Mouse (Mus musculus): ENCODE data around the gene Hist1h4d.
"Not testable (repeated sequence)": the region's sequence is repeated elsewhere in the genome, so short reads cannot be mapped to it uniquely, and the experiment has no call there.

Gene Hist1h4d

GRCm38 (mm10) chr13:23551146-23551834, 30.1 kb upstream of the Hist1h4d start, which contains the start of gene Hist1h4f:
Gene Hist1h4f (minus strand): TSS chr13:23551648.
- DNase-seq (ENCODE audit: extremely low spot score, low read depth, low spot score): not testable (repeated sequence)

- DNase-seq (ENCODE audit: extremely low spot score, low read depth, low spot score): no peak
Measured at GRCm38 (mm10) chr13:23551931-23552914, 29.2 kb upstream of the Hist1h4d start.

- no peak for DNase-seq (ENCODE audit: extremely low spot score, low read depth, low spot score)
Measured at GRCm38 (mm10) chr13:23552962-23553361, 28.4 kb upstream of the Hist1h4d start, which contains the start of gene Hist1h1d. Gene Hist1h1d (plus strand): TSS chr13:23553262.

- no peak for DNase-seq (ENCODE audit: extremely low spot score, low read depth, low spot score)
Measured at GRCm38 (mm10) chr13:23554393-23554792, 27.0 kb upstream of the Hist1h4d start.

- no peak for DNase-seq (ENCODE audit: extremely low spot score, low read depth, low spot score)
Measured at GRCm38 (mm10) chr13:23554925-23555838, 26.2 kb upstream of the Hist1h4d start.

- DNase-seq (ENCODE audit: extremely low spot score, low read depth, low spot score): no peak
Measured at GRCm38 (mm10) chr13:23555839-23556416, 25.5 kb upstream of the Hist1h4d start.

GRCm38 (mm10) chr13:23556906-23557305, 24.5 kb upstream of the Hist1h4d start:
- DNase-seq (ENCODE audit: extremely low spot score, low read depth, low spot score): no peak

- not testable (repeated sequence) for DNase-seq (ENCODE audit: extremely low spot score, low read depth, low spot score)
Measured at GRCm38 (mm10) chr13:23560699-23561098, 20.7 kb upstream of the Hist1h4d start.

- not testable (repeated sequence) for DNase-seq (ENCODE audit: extremely low spot score, low read depth, low spot score)
Measured at GRCm38 (mm10) chr13:23561531-23561882, 19.9 kb upstream of the Hist1h4d start.

- peak; percentile 98 for DNase-seq (ENCODE audit: extremely low spot score, low read depth, low spot score)
Measured at GRCm38 (mm10) chr13:23561883-23562659, 19.3 kb upstream of the Hist1h4d start, which contains the start of gene Hist1h3e. Gene Hist1h3e (minus strand): TSS chr13:23562369.

- DNase-seq (ENCODE audit: extremely low spot score, low read depth, low spot score): no peak
Measured at GRCm38 (mm10) chr13:23562699-23563462, 18.5 kb upstream of the Hist1h4d start.

GRCm38 (mm10) chr13:23564482-23564881, 16.9 kb upstream of the Hist1h4d start:
- DNase-seq (ENCODE audit: extremely low spot score, low read depth, low spot score): no peak

GRCm38 (mm10) chr13:23570261-23571021, 11.0 kb upstream of the Hist1h4d start:
- DNase-seq (ENCODE audit: extremely low spot score, low read depth, low spot score): not testable (repeated sequence)

GRCm38 (mm10) chr13:23571022-23571503, 10.3 kb upstream of the Hist1h4d start, which contains the start of the genes Hist1h2ae and Hist1h2bg:
Gene Hist1h2ae (minus strand): TSS chr13:23571220.
Gene Hist1h2bg (plus strand): TSS chr13:23571396.
- no peak for DNase-seq (ENCODE audit: extremely low spot score, low read depth, low spot score)

GRCm38 (mm10) chr13:23571504-23572217, 9.7 kb upstream of the Hist1h4d start:
- not testable (repeated sequence) for DNase-seq (ENCODE audit: extremely low spot score, low read depth, low spot score)

- DNase-seq (ENCODE audit: extremely low spot score, low read depth, low spot score): no peak
Measured at GRCm38 (mm10) chr13:23572218-23573033, 9.0 kb upstream of the Hist1h4d start.
